Comparison of ENCODE assay signal across 27 mouse cellular contexts in genomic region chr16:21848847-21849246, GRCm38 (mm10). TPM values are rescaled to one million over a fixed set of nuclear protein-coding genes. Genes with fewer than 3 reads are reported as not detected.
DNase-seq lines count a peak whose midpoint lies in the region; ATAC-seq and TF ChIP-seq lines count a peak whose summit lies in the region.
"Had no signal": no experiment of that assay in that cellular context is flagged by ENCODE, and none has a peak within 500 bp of the region (broad histone marks: within the 10 kb centered on the region; RNA-seq: fewer than 3 reads in every experiment).

No protein-coding gene starts in this region.

- no peak for TF ChIP-seq CTCF in CH12.LX (conservative IDR thresholded peaks at IDR 0.05 in 1 of 2, IDR thresholded peaks at IDR 0.05 in 1 of 2; ENCODE audit: low read depth in 2 of 2, low read length in 2 of 2)

- DNase-seq in CH12.LX (ENCODE audit: extremely low read depth) = no peak
- no peak for DNase-seq in layer of hippocampus, postnatal 14 days (ENCODE audit: low spot score in 2 of 2)
- DNase-seq in lung, adult 18-20 months = no peak
- no peak for DNase-seq in heart, adult 8-10 months (ENCODE audit: low spot score)
- DNase-seq: adrenal gland, adult 8-10 months; adrenal gland, postnatal 14 days; adrenal gland, postnatal 36 days; cerebellum, adult 11-12 months; cerebellum, adult 2 months; cerebellum, adult 9-10 months; cerebellum, postnatal 10 days; cerebellum, postnatal 25 days; embryo, embryonic 11 days had no signal

- H3K36me3 ChIP-seq in neural tube, embryonic 12.5 days = no peaks in the 10 kb centered on the region
- H3K36me3 ChIP-seq in neural tube, embryonic 15.5 days = no peaks in the 10 kb centered on the region
- H3K36me3 ChIP-seq in CH12.LX (replicated peaks in 1 of 2; ENCODE audit: control insufficient read depth in 1 of 2, insufficient read depth in 1 of 2, low read length in 1 of 2) = no peaks in the 10 kb centered on the region
- H3K36me3 ChIP-seq: embryonic facial prominence, embryonic 13.5 days; embryonic facial prominence, embryonic 15.5 days; forebrain, embryonic 10.5 days; forebrain, embryonic 12.5 days; G1E had no signal

- H3K27me3 ChIP-seq in neural tube, embryonic 12.5 days (replicated peaks) = no peaks in the 10 kb centered on the region
- H3K27me3 ChIP-seq in neural tube, embryonic 15.5 days (replicated peaks) = no peaks in the 10 kb centered on the region
- H3K27me3 ChIP-seq in CH12.LX (replicated peaks) = no peaks in the 10 kb centered on the region
- H3K27me3 ChIP-seq: embryonic facial prominence, embryonic 13.5 days; embryonic facial prominence, embryonic 15.5 days; forebrain, embryonic 12.5 days; Patski had no signal

- WGBS in neural tube, embryonic 12.5 days = 85% methylated on average over 4 of the region's 4 CpGs
- 80% methylated on average over 4 of the region's 4 CpGs for WGBS in neural tube, embryonic 15.5 days

- no peak overlapping the region for H3K9ac ChIP-seq in neural tube, embryonic 12.5 days
- no peak overlapping the region for H3K9ac ChIP-seq in neural tube, embryonic 15.5 days (replicated peaks)
- H3K9ac ChIP-seq in CH12.LX (ENCODE audit: insufficient read depth, low read depth) = no peak overlapping the region
- H3K9ac ChIP-seq: embryonic facial prominence, embryonic 13.5 days; embryonic facial prominence, embryonic 15.5 days; forebrain, embryonic 12.5 days had no signal

- H3K4me1 ChIP-seq in neural tube, embryonic 12.5 days = peaks cover 24% of the 10 kb centered on the region
- peaks cover 37% of the 10 kb centered on the region for H3K4me1 ChIP-seq in neural tube, embryonic 15.5 days
- peaks cover 5 to 25% of the 10 kb centered on the region in 2 experiments for H3K4me1 ChIP-seq in CH12.LX (ENCODE audit: control insufficient read depth in 1 of 2, insufficient read depth in 2 of 2)
- H3K4me1 ChIP-seq: embryonic facial prominence, embryonic 15.5 days had no signal

- ATAC-seq in neural tube, embryonic 12.5 days (ENCODE audit: low FRiP score, low read depth) = no peak
- ATAC-seq in neural tube, embryonic 15.5 days (ENCODE audit: low FRiP score) = no peak
- 0 out of 2 replicates have a peak, but pooled peaks have one; percentile 42 for ATAC-seq in common myeloid progenitor, adult 5-6 weeks (replicated peaks; ENCODE audit: low read depth, poor library complexity, severe bottlenecking)
- ATAC-seq in megakaryocyte, adult 5-6 weeks (ENCODE audit: poor library complexity, severe bottlenecking) = peak; percentile 54; the same call in 1 of the 2 replicates
- ATAC-seq: activated CD4-positive, CD25-positive, alpha-beta regulatory T cell, adult 4 months; forebrain, embryonic 14.5 days; forebrain, embryonic 16.5 days; Patski had no signal

- no peak for TF ChIP-seq RAD21 in CH12.LX (IDR thresholded peaks at IDR 0.05; ENCODE audit: low read depth, low read length)

- H3K79me2 ChIP-seq in CH12.LX (replicated peaks; ENCODE audit: control insufficient read depth, extremely low read depth, insufficient read depth, poor library complexity, severe bottlenecking) = no peaks in the 10 kb centered on the region

- H3K4me3 ChIP-seq in neural tube, embryonic 12.5 days = no peak overlapping the region
- no peak overlapping the region for H3K4me3 ChIP-seq in neural tube, embryonic 15.5 days (replicated peaks)
- H3K4me3 ChIP-seq in CH12.LX (replicated peaks in 1 of 3; ENCODE audit: low read depth in 2 of 3, low read length in 2 of 3, poor library complexity in 1 of 3) = no peak overlapping the region
- H3K4me3 ChIP-seq: embryonic facial prominence, embryonic 13.5 days; embryonic facial prominence, embryonic 15.5 days; erythroblast, embryonic 14.5 days; forebrain, embryonic 10.5 days; forebrain, embryonic 12.5 days had no signal

- no peak for TF ChIP-seq POLR2A in CH12.LX (IDR thresholded peaks at IDR 0.05; ENCODE audit: low read depth, low read length)

- peak overlapping the region; percentile 32; the same call in 1 of the 2 replicates for H3K4me2 ChIP-seq in neural tube, embryonic 12.5 days (replicated peaks)
- H3K4me2 ChIP-seq in neural tube, embryonic 15.5 days = no peak overlapping the region
- H3K4me2 ChIP-seq in CH12.LX (ENCODE audit: insufficient read depth, low read depth, poor library complexity, severe bottlenecking) = no peak overlapping the region
- H3K4me2 ChIP-seq: embryonic facial prominence, embryonic 13.5 days; embryonic facial prominence, embryonic 15.5 days; forebrain, embryonic 12.5 days had no signal

- peak; percentile 34; the same call in 1 of the 2 replicates for TF ChIP-seq EP300 in CH12.LX (IDR thresholded peaks at IDR 0.05; ENCODE audit: low read length)

- H3K27ac ChIP-seq in neural tube, embryonic 12.5 days = no peak overlapping the region
- no peak overlapping the region for H3K27ac ChIP-seq in neural tube, embryonic 15.5 days (replicated peaks)
- no peak overlapping the region for H3K27ac ChIP-seq in CH12.LX (ENCODE audit: insufficient read depth, low read depth)
- H3K27ac ChIP-seq: embryonic facial prominence, embryonic 13.5 days; embryonic facial prominence, embryonic 15.5 days; forebrain, embryonic 10.5 days; forebrain, embryonic 12.5 days had no signal

- dilution Hi-C loops in CH12.LX (cut with MboI; ENCODE audit: extremely low pct_ligation_motif_present, extremely low pct_unique_long_range_greater_than_20kb, low sequenced_read_pairs) = no loop called here

- H3K9me3 ChIP-seq in neural tube, embryonic 12.5 days = no peaks in the 10 kb centered on the region
- H3K9me3 ChIP-seq in neural tube, embryonic 15.5 days (replicated peaks) = no peaks in the 10 kb centered on the region
- no peaks in the 10 kb centered on the region for H3K9me3 ChIP-seq in CH12.LX (replicated peaks; ENCODE audit: low read length)
- H3K9me3 ChIP-seq: embryonic facial prominence, embryonic 13.5 days; embryonic facial prominence, embryonic 15.5 days; forebrain, embryonic 10.5 days; forebrain, embryonic 12.5 days; G1E had no signal

- in situ Hi-C loops in CH12.LX (cut with MboI; ENCODE audit: low pct_ligation_motif_present, low pct_unique_long_range_greater_than_20kb, low sequenced_read_pairs) = loop anchor here (25.0 kb wide), 1 partner anchor 163 kb away; the partner anchor contains the start of gene Senp2

TF ChIP-seq in CH12.LX, 34 proteins besides CTCF, POLR2A, EP300 and RAD21:
- TF ChIP-seq ZNF384 (IDR thresholded peaks at IDR 0.05; ENCODE audit: low read depth, low read length) (no peak), ZMIZ1 (IDR thresholded peaks at IDR 0.05; ENCODE audit: low read depth, low read length) (no peak), SIN3A (IDR thresholded peaks at IDR 0.05; ENCODE audit: low read length) (no peak), MEF2A (IDR thresholded peaks at IDR 0.05; ENCODE audit: borderline replicate concordance, low read depth, low read length) (no peak), RCOR1 (conservative IDR thresholded peaks at IDR 0.05; ENCODE audit: low read depth, low read length) (no peak), MXI1 (IDR thresholded peaks at IDR 0.05; ENCODE audit: low read depth, low read length) (no peak), NELFE (IDR thresholded peaks at IDR 0.05; ENCODE audit: low read depth, low read length) (no peak), USF2 (conservative IDR thresholded peaks at IDR 0.05; ENCODE audit: low read depth, low read length) (no peak), TCF12 (IDR thresholded peaks at IDR 0.05; ENCODE audit: low read depth, low read length) (no peak), E2F4 (IDR thresholded peaks at IDR 0.05; ENCODE audit: insufficient replicate concordance, low read depth, low read length) (no peak), ETS1 (conservative IDR thresholded peaks at IDR 0.05; ENCODE audit: low read depth, low read length) (no peak), PAX5 (IDR thresholded peaks at IDR 0.05; ENCODE audit: low read length) (no peak), UBTF (IDR thresholded peaks at IDR 0.05; ENCODE audit: low read depth, low read length) (no peak), NRF1 (IDR thresholded peaks at IDR 0.05; ENCODE audit: low read depth, low read length) (no peak), BHLHE40 (IDR thresholded peaks at IDR 0.05; ENCODE audit: low read depth, low read length) (no peak), MAZ (IDR thresholded peaks at IDR 0.05; ENCODE audit: low read depth, low read length) (no peak), MYC (IDR thresholded peaks at IDR 0.05; ENCODE audit: low read depth, low read length) (no peak), GABPA (IDR thresholded peaks at IDR 0.05; ENCODE audit: insufficient replicate concordance, low read depth, low read length) (no peak)

RNA-seq across cellular contexts. Expression of gene Map3k13, which starts 54.7 kb away (rescaled TPM):
- polyA plus RNA-seq in neural tube, embryonic 12.5 days (2016; fragmentation: Nextera tagmentation; extraction: Ambion mirVana) = 11.0 and 12.2 TPM in 2 replicates
- polyA plus RNA-seq in neural tube, embryonic 15.5 days (2015; fragmentation: Nextera tagmentation; extraction: Ambion mirVana) = 4.8 and 5.7 TPM in 2 replicates
- total RNA-seq in CH12.LX (2012; rRNA removed) = 0.42 and 0.89 TPM in 2 replicates
- total RNA-seq in CH12.LX (2014; rRNA removed) = 0.20 and 0.32 TPM in 2 replicates
- polyA plus RNA-seq in CH12.LX (2012; ENCODE audit: insufficient read length, low read depth) = 1.3 TPM in 2 replicates
- 0.05 and 0.69 TPM in 2 replicates for total RNA-seq in common myeloid progenitor, adult 5-6 weeks (2017)
- total RNA-seq in megakaryocyte, adult 5-6 weeks (2015) = 0.04 TPM in 1 of 2 replicates, not detected in the other
- 0.08 TPM in 1 of 2 replicates, not detected in the other for total RNA-seq in megakaryocyte, adult 5-6 weeks (2017)
- 10 to 100 TPM; 14.7 to 15.1 TPM for total RNA-seq in layer of hippocampus, postnatal 14 days (2021)
- 1 to 10 TPM in 1 of 4 experiments, under 1 TPM in 3; 0.78 to 1.5 (median 0.84) TPM for total RNA-seq in heart, adult 8-10 months (2022)

Comparison
In these comparisons a context has a peak if more than half of its experiments do, and no peak if none do; other contexts are left out.
1. ATAC-seq: peak in common myeloid progenitor, adult 5-6 weeks (single experiment) and megakaryocyte, adult 5-6 weeks (single experiment); none in neural tube, embryonic 12.5 days (single experiment) and neural tube, embryonic 15.5 days (single experiment).